Mouse (Mus musculus) midbrain, embryonic 11.5 days (tissue): ENCODE measurements around the gene Arhgap11a. TPM values are rescaled to one million over a fixed set of nuclear protein-coding genes. Genes with fewer than 3 reads are reported as not detected.

Source experiments
- ATAC-seq: fragments of 200-750 bp; cut with Nextera tagmentation; 2 replicates; pipeline ENCODE4 v1.8.0; 2017; ENCODE audit warnings: moderate TSS enrichment, moderate library complexity; ENCODE audit not compliant: low FRiP score
- DNase-seq: peaks from one replicate; pipeline ENCODE4 v3.0.0; 2015; ENCODE audit warnings: low spot score; ENCODE audit errors: missing footprints
- H3K27ac ChIP-seq: fragments of 300-500 bp; sonication (generic); 2 replicates; pipeline ENCODE4 v1.5.1; 2014; ENCODE audit warnings: low read depth, low read length
- H3K27me3 ChIP-seq: fragments of 300-500 bp; sonication (generic); 2 replicates; pipeline ENCODE4 v1.6.1; 2014; ENCODE audit warnings: mild to moderate bottlenecking, low read length, moderate library complexity, mixed read lengths; ENCODE audit not compliant: control insufficient read depth, insufficient read depth
- H3K36me3 ChIP-seq: fragments of 300-500 bp; sonication (generic); 2 replicates; pipeline ENCODE4 v1.6.1; 2014; ENCODE audit warnings: mild to moderate bottlenecking, low read length, moderate library complexity, mixed read lengths; ENCODE audit not compliant: control insufficient read depth, insufficient read depth
- H3K4me1 ChIP-seq: fragments of 300-500 bp; sonication (generic); 2 replicates; pipeline ENCODE4 v1.6.1; 2014; ENCODE audit warnings: low read length; ENCODE audit not compliant: control insufficient read depth, insufficient read depth
- H3K4me2 ChIP-seq: fragments of 300-500 bp; sonication (generic); 2 replicates; pipeline ENCODE4 v1.6.1; 2014; ENCODE audit warnings: mild to moderate bottlenecking, moderate library complexity
- H3K4me3 ChIP-seq: fragments of 300-500 bp; sonication (generic); 2 replicates; pipeline ENCODE4 v1.5.1; 2014; ENCODE audit warnings: low read depth, low read length
- H3K9ac ChIP-seq: fragments of 300-500 bp; sonication (generic); 2 replicates; pipeline ENCODE4 v1.6.1; 2014; ENCODE audit warnings: low read length
- H3K9me3 ChIP-seq: fragments of 300-500 bp; sonication (generic); 2 replicates; pipeline ENCODE4 v1.6.1; 2016; ENCODE audit warnings: low read length; ENCODE audit not compliant: control insufficient read depth
- WGBS: fragments of 180-500 bp; shearing (Covaris S2); extraction: QIAGEN DNeasy Blood & Tissue Kit; methylation state at CpG from one replicate; pipeline ENCODE4 v1.1.7; 2014; 5-methylcytosine and 5-hydroxymethylcytosine counted together
- polyA plus RNA-seq: library from polyadenylated mRNA; unstranded; fragments of >200 nt; fragmentation: Nextera tagmentation; extraction: Ambion mirVana; gene quantifications from 2 replicates; pipeline ENCODE4 v1.2.1, GENCODE M21; 2014

Gene Arhgap11a
- polyA plus RNA-seq, 1 experiment from 2014 or later, result 6.6 TPM

DNA sequence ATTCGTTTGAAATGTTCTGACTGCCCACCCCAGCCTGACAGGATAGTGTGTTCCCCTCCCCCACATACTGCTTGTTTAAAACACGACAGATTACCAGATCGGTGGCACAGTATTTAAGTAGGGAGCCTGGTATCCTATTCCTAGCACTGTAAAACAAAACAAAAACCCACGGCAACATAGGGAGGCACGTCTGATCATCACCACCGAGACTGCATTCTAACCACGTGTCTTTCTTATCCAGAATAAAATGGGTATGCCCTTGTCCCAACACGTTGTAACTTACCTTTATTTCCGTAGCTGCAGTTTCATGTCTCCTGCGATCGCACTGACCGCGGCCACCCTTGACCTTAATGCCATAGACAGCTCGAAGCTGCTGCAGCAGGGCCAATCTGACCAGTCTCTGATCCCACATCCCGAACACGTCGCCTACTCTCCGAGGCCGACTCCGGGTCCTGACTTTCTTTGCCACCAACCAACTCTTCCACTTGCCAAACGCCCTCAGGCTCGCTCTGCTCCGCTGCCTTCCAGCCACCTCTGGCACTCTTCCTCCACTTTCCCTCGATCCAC is 700 bp downstream of the Arhgap11a start:
- Histone ChIP-seq H3K4me3 (peak overlapping the region; percentile 83), H3K4me2 (peak overlapping the region; percentile 69), H3K4me1 (peaks cover 18% of the 10 kb centered on the region), H3K36me3 (peaks cover 6% of the 10 kb centered on the region; the same call in 1 of the 2 replicates), H3K27me3 (no peaks in the 10 kb centered on the region), H3K9me3 (no peaks in the 10 kb centered on the region), H3K27ac (peak overlapping the region; percentile 35), H3K9ac (peak overlapping the region; percentile 80)
- DNase-seq (peak; percentile 86), ATAC-seq (peak; percentile 7)
- 1% methylated on average over 24 of the region's 24 CpGs for WGBS

DNA sequence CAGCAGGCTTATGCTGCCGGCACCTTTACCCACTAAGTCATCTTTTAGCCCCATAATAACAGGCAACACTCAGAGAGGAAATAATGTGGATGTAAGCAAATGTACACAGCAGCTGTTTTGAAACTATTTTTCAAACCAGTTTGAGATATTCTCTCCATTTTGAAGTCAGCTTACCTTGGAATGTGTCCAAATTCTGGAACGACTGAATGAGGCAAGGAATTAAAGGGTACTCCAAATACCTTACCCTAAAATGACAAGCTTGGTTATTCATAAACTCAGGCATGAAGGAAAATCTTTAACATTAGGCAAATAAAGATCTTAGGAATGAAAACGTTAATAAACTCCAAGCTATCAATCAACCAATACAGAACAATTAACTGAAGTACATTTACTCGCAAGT is 3.4 kb downstream of the Arhgap11a start:
- no peaks in the 10 kb centered on the region for H3K27me3 ChIP-seq
- ATAC-seq (no peak), DNase-seq (no peak)
- no peak overlapping the region for H3K4me3 ChIP-seq
- no peaks in the 10 kb centered on the region for H3K9me3 ChIP-seq
- H3K4me2 ChIP-seq, result no peak overlapping the region
- H3K36me3 ChIP-seq, result peaks cover 6% of the 10 kb centered on the region; the same call in 1 of the 2 replicates
- H3K4me1 ChIP-seq, result peaks cover 18% of the 10 kb centered on the region
- WGBS, result 95% methylated on average over 4 of the region's 4 CpGs
- no peak overlapping the region for H3K9ac ChIP-seq
- H3K27ac ChIP-seq, result no peak overlapping the region

DNA sequence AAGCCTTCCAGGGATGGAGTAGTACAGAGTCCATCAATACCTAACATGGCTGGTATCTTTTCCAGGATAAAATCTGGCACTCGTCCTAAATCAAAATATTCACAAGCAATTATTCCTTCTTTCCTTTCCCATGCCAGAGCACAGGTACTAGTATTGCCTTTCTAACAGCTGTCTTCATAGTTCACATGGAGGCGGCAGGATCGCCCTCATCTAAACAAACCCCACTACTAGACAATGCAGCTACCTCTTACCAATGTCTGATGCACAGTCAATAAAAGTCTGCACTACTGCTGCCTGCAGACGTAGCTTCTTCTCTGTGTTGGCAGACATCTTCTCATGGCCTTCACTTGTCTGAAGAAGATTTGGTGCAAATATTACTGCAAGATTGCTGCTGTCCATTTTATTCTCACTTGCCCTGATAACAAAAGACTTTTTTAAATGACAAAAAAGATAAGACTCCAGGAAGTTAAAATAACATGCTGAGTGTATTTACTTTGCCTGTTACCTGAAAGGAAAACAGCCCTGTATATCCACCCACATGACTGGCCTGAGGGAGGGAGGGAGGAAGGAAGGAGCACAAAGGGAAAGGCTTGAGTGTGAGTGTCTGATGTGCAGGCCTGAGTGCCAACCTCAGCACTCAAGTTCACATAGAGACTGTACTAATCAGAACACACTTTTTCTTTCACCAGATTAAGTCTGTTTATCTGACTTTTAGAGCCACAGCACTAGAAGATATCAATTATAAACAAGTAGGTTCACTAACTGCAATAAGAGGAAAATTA is 6.6 kb downstream of the Arhgap11a start:
- H3K36me3 ChIP-seq, result peaks cover 6% of the 10 kb centered on the region; the same call in 1 of the 2 replicates
- ATAC-seq (no peak), DNase-seq (peak; percentile 61)
- no peak overlapping the region for H3K27ac ChIP-seq
- H3K9ac ChIP-seq, result no peak overlapping the region
- no peak overlapping the region for H3K4me3 ChIP-seq
- H3K4me1 ChIP-seq, result peaks cover 8% of the 10 kb centered on the region
- no peaks in the 10 kb centered on the region for H3K9me3 ChIP-seq
- 88% methylated on average over 4 of the region's 4 CpGs for WGBS
- H3K27me3 ChIP-seq, result no peaks in the 10 kb centered on the region
- no peak overlapping the region for H3K4me2 ChIP-seq

DNA sequence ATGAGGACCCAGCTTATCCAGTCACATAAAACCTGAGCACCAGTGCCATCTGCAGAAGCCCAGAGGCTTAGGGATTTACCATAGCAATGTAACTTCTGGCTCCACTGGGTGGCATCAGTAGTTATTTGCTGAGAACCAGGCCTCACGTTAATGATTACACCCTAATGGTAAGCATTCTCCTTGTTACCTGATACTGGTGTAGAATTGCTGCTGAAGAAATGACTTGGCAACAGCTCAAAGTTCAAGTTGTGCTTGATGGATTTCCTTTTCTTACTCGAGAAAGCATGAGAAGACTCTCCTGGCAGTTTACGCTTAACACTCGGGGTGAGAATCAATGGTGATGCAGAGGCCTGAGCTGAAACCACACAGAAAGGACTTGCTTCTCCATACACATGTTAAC is 9.0 kb downstream of the Arhgap11a start:
- ATAC-seq (no peak), DNase-seq (no peak)
- Histone ChIP-seq H3K9ac (no peak overlapping the region), H3K36me3 (peaks cover 14% of the 10 kb centered on the region), H3K27me3 (no peaks in the 10 kb centered on the region), H3K9me3 (no peaks in the 10 kb centered on the region), H3K4me2 (no peak overlapping the region), H3K4me1 (no peaks in the 10 kb centered on the region), H3K4me3 (no peak overlapping the region), H3K27ac (no peak overlapping the region)
- 88% methylated on average over 4 of the region's 4 CpGs for WGBS

DNA sequence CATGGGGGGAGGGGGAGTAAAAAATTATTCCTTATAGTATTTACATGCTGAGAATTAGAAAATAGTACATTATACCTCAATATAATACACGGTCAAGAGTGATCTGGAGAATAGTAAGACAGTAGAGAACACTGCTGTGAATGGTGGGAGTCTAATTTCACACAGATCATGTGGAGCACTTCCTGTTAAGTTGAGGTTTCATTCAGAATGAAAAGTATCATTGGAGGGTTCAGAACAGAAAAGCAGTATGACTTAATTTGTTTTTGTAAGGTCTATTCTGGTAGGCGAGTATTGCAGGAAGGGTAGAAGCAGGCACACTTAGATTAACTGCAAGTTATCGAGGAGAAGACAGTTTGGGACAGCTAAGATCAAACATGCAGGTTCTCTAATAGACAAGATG is 13.2 kb downstream of the Arhgap11a start:
- H3K27ac ChIP-seq, result no peak overlapping the region
- H3K27me3 ChIP-seq, result no peaks in the 10 kb centered on the region
- H3K9ac ChIP-seq, result no peak overlapping the region
- H3K36me3 ChIP-seq, result peaks cover 17% of the 10 kb centered on the region; the same call in 1 of the 2 replicates
- ATAC-seq (no peak), DNase-seq (no peak)
- H3K4me1 ChIP-seq, result no peaks in the 10 kb centered on the region
- 91% methylated on average over 3 of the region's 3 CpGs for WGBS
- H3K9me3 ChIP-seq, result no peaks in the 10 kb centered on the region
- H3K4me3 ChIP-seq, result no peak overlapping the region
- no peak overlapping the region for H3K4me2 ChIP-seq

DNA sequence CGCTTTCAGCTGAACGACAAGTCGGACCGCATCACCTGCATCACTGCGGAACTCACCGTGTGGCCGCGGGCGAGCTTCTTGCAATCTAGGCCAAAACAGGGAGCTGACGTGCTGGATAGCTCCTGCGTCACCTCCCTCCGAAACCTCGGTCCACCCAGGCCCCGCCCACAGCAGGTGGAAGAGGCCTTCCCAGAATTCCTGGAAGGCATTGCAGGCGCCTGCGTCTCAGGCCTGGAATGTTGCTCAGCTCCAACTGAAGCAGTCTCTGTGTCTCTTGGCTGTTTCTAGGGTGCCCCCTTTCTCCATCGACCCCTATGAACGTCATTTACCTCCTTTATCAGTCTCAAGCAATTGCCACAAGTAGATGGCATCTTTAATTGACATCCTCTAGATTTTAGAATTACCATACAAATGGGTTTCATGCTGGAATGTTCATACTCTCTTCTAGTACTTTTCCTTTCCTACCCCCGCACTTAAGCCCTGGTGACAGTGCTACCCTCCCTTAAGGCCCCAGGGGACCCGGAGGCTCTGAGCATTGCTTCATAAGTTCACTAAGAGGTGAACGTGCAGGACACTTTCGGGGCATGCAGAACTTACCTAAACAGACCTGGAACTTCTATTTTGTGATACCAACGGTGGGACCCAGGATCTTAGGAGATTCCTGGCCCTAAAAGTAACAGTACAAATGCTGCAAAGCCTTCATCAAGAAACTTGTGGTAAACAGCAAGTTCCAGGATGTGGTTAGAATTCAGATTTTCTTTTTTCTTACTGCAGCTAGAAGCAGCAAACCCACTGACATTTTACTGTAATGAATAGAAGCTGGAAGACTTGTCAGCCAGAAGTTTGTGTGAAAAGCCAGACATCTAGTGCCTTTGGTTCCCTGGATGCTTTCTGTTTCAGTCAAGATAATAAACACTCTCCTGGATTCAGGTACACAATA is 19.2 kb downstream of the Arhgap11a start, which contains the start of gene Scg5:
Gene Scg5, minus strand, starts transcription at position 179 of the 940 bp plus-strand sequence.
- 10% methylated on average over 23 of the region's 23 CpGs for WGBS
- H3K36me3 ChIP-seq, result peaks cover 7% of the 10 kb centered on the region; the same call in 1 of the 2 replicates
- no peaks in the 10 kb centered on the region for H3K27me3 ChIP-seq
- H3K4me3 ChIP-seq, result peak within 1 kb of the TSS; percentile 56
- H3K9me3 ChIP-seq, result no peaks in the 10 kb centered on the region
- H3K9ac ChIP-seq, result peak within 1 kb of the TSS; percentile 79
- DNase-seq (peak; percentile 98), ATAC-seq (peak; percentile 96)
- H3K4me1 ChIP-seq, result peaks cover 16% of the 10 kb centered on the region
- H3K4me2 ChIP-seq, result peak within 1 kb of the TSS; percentile 71
- H3K27ac ChIP-seq, result peak within 1 kb of the TSS; percentile 87

DNA sequence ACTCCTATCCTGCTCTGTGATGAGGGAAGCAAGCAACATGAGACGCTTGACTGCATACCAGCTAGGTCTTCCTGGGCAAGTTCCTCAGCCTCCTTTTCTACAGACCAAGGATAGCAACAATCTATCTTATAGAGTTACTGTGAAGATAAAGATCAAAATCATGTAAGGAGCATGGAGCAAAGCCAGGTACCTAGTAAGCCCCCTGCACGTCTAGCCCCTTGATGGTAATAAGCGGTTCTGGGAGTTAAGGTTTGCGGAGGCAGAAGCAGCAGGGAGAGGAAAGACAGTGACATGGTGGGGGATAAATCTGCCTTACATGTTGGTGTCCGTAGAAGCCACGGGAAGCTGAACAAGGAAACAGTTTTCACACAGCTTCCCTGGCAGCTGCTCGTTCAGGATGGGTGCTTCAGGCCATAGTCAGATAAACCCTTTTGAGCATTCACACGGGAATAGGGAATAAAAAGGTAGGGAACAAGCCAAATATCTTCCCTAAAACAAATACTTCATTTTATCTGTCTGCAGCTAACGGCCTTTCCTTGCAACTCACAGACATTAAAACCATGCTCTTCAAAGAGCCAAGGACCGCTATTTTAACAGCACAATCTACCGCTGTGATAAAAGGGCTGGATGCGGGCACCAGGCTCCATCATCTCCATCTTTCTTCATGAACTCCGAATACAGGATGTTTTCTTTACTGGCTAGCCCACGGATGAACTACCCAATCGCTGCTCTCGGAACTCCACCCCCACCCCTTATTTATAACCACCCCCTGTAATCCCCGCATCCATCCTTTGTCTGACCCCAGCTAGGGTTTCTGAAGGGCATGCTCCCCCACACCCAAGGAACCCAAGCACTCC is 20.1 kb downstream of the Arhgap11a start:
- DNase-seq, result no peak
- 13% methylated on average over 17 of the region's 17 CpGs for WGBS
- H3K36me3 ChIP-seq, result peaks cover 1% of the 10 kb centered on the region; the same call in 1 of the 2 replicates
- H3K9me3 ChIP-seq, result no peaks in the 10 kb centered on the region
- H3K27me3 ChIP-seq, result no peaks in the 10 kb centered on the region
- peaks cover 16% of the 10 kb centered on the region for H3K4me1 ChIP-seq
- ATAC-seq, result peak; percentile 92
- H3K27ac ChIP-seq, result peak overlapping the region; percentile 87
- H3K4me2 ChIP-seq, result peak overlapping the region; percentile 71
- H3K9ac ChIP-seq, result peak overlapping the region; percentile 79
- H3K4me3 ChIP-seq, result peak overlapping the region; percentile 56

DNA sequence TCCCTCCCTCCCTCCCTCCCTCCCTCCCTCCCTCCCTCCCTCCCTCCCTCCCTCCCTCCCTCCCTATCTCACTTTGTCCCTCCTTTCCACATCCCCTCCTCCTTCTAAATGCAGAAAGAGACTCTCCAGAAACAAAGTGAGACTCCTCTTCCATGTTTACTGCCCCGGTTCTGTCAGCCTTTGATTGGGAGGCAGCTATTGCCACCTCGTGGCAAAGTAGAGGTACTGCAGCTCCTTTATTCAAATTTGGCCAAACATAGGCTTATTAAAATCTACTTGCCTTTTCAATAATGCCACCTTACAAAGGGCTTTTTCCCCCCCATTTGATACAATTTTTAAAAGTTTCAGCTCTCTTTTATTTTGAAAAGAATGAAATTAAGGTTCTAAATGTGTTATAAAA is 24.6 kb downstream of the Arhgap11a start:
- Histone ChIP-seq H3K9me3 (no peaks in the 10 kb centered on the region), H3K36me3 (no peaks in the 10 kb centered on the region), H3K4me3 (no peak overlapping the region), H3K4me1 (peaks cover 12% of the 10 kb centered on the region), H3K9ac (no peak overlapping the region), H3K27ac (no peak overlapping the region), H3K4me2 (no peak overlapping the region), H3K27me3 (no peaks in the 10 kb centered on the region)
- DNase-seq (peak; percentile 89), ATAC-seq (no peak)
- WGBS, result 0% methylated on average over 2 of the region's 2 CpGs
